Mouse (Mus musculus): ENCODE data around the gene Prss48.

Gene Prss48

DNA sequence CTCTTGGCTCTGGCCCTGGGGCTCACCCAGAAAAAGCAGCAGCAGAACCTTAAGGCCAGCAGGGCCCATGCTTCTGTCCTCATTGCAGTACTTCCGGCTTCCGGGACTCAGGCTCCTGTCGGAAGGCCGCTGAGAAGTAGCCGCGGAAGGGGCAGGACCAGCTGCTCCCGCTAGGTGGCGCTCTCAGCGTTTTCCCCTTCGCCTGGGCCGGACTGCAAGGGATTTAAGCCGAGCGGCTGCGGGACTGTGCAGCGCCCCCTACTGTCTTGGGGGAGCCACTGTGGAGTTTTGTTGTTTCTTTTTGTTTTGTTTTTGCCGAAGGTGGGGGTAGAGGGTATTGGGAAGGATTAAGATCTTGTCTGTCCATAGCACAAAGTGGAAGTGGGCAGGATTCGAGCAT is at the start of gene Prss48:
Gene Prss48, minus strand, starts transcription at position 69 of the 400 bp plus-strand sequence.
- no peak for DNase-seq (ENCODE audit: low read depth)

DNA sequence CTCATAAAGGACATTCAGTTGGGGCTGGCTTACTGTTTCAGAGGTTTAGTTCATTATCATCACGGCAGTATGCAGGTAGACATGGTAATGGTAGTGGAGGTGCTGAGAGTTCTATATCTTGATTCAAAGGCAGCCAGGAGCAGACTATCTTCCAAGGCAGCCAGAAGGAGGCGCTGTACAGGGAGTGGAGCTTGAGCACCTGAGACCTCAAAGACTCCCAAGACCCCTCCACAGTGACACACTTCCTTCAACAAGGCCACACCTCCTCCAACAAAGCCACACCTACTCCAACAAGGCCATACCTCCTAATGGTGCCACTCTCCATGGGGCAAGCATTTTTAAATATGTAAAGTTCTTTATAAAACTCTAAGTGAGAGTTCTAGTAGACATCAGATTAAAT is 46.8 kb upstream of the Prss48 start:
- DNase-seq (ENCODE audit: low read depth) = no peak

DNA sequence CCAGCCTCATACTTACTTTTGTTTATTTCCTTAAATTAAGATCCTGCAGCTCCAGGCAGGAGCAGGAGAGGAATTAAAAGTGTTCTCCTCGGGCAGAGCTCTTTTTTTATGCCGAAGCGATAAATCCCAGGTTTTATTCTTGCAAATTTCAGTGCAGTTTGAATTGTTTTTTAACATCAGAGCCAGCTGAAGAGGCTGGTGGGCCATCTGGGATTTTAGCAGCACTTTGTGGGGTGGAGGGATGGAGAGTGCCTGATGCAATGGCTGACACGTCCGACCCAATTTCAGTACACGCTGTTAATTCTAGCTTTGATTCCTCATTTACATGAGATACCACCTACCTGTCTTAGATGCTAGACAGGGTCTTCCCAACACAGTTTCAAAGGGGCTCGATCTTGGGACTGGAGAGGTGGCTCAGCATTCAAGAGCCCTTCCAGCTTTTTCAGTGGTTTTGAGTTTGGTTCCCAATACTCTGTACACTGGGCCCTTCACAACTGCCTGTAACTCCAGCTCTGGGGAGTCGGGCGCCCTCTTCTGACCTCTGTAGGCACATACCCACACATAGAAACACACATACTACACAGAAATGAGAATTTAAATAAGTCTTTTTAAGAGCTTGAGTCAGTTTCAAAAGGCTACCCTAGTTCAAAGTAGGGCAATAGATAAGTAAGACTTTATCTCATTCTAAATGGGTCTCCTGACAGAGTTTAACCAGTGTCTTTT is 45.6 kb upstream of the Prss48 start:
- DNase-seq (ENCODE audit: low read depth) = no peak

DNA sequence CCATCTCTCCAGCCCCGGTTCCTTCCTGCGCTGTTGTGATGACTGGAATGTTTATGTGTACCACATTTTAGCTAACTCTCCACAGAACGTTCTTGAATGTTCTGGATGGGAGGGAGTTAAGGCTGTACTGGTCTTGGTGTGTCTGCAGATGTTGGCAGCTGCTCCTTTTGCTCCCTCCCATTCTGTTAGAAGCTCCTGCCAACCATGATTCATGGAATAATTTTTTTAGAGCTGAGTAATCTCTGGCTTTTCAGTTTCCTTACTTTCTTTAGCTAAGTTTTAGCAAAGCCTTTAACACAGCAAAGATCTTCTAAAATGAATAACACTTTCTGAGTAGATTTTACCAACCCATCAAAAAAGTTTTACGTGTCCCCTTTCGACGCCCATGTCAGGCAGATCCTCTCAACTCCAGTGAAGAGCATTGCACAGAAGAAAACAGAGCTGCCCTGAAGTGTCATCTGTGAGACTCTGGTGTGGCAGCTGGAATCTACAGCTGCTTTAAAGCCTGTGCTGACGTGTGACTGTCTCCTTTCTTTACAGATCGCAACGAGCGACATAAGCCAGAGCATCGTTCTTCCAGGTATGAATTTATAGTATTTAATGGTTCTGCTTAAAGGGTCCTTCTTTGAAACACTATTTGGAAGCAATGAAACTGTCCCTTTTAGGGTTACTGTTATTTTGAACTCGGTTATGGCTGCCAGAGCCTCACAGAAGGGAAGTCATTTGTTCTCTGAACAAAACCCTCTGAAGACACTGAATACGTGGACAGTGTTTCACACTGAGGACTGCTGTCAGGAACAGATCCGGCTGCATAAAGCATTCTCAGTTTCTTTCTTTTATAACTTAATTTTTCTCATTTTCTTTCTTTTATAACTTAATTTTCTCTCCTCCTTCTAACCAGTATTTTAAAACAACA is 38.3 kb upstream of the Prss48 start:
- no peak for DNase-seq (ENCODE audit: low read depth)

DNA sequence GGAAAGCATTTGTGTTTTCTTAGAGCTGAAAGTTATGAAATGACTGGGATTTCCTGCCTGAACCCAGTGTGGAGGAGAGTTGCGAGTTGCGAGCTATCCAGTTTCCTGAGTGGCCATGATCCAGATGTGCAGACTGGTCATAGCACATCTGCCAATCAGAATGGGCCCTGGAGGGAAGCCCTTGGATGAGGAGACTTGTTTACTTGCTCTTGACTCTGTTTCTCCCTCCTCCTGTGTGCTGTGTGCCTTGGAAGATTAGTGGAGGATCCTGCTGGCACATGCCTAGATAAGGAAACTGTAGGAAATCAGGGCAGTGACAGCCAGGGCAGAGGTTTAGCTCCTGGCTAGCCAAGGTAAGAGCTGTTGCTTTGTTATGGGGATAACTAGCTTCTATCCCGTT is 36.4 kb upstream of the Prss48 start:
- no peak for DNase-seq (ENCODE audit: low read depth)

DNA sequence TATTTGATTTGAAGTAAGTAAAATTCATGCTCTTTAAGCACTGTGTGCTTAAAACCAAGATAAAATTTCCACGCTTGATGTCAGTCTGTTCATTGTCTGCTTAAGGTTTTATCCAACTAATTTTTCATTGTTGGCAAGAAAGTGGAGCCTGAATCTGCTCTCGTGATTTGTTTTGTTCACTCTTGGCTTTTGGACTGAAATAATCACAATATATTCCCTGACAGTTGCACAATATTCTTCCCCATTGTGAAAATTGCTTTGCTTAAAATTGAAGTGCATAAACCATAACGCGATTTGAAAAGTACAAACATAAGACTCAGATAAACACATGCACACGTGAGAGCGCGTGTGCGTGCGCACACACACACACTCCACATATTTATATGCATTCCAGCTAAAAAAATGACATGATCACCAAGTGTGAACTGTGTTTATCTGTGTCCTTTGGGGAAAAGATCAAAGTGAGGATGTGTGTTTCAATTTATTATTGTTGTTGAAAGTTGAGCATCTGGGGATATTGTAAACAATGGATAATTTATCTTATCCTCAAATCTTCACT is 35.7 kb upstream of the Prss48 start:
- no peak for DNase-seq (ENCODE audit: low read depth)

DNA sequence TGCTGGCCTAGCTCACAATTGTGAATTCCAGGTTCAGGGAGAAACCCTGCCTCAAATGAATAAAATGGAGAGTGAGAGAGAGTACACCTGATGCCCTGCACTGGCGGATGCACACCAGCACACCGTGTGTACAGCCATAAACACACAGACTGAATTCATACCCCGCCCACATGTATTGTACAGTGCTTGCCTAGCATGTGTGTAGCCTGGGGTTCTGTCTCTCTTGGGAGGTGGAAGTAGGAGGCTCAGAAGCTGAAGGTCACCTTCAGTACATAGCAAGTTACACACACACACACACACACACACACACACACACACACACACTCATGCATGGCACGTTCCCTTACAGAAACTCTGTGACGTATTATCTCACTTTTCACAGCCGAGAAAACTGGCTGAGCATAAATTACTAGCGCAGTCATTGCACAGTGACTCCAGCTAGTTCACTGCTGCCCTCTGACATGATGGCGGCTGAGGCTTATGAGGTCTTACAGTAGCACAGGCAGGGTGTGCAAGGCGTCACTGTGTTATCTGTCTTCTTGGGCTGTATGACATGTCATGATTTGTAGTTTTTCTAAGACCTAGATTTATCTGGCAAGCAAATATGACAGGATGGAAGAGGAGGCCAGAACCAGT is 31.3 kb upstream of the Prss48 start:
- no peak for DNase-seq (ENCODE audit: low read depth)

DNA sequence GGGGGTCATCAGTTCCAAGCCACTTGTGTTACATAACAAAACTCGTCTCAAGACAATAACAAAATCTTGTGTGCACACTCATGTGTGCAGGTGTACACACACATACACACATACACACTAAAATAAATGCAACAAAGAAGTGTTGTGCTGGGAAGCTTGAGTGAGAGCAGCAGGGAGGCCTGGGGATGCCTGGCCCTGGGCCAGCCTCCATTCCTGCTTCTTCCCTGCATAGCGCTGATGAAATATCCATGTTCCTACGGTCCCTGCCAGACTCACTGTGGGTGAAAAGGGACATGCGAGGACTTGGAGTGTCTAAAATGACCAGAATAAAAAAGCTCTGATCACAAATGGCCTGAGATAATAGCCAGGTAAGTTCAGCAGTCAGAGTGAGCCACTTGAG is 28.3 kb upstream of the Prss48 start:
- no peak for DNase-seq (ENCODE audit: low read depth)

DNA sequence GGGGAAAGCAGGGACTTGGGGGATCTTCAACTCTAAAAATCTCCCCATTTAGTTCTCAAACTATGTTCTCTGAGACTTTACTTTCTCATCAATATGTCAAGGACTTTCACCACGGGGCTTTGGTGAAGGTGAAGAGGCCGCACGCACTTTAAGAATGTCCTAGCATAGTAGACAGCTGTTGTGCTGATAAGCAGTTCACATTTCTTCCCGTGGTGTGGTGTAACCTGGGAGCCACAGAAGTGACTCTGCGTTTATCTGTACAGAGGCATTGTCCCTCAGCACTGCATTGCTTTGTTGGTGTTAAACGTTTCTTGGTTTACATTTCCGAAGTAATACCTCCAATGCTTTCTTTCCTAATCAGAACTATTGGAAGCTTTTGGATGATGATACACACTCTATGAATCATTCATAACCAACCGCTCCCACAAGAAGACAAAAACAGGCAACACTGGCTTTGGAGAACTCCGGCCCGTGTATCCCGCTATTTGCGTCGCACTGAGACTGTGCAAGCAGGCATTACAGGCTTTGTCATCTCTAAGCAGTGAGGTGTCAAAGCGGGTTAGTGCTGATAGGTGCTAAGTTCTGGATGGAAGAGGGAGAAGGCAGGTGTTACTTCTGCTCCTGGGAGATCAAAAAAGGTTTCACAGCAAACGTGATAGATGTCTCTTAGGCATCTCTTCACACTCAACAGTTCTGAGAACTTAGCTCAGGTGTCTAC is 26.5 kb upstream of the Prss48 start:
- DNase-seq (ENCODE audit: low read depth) = no peak

DNA sequence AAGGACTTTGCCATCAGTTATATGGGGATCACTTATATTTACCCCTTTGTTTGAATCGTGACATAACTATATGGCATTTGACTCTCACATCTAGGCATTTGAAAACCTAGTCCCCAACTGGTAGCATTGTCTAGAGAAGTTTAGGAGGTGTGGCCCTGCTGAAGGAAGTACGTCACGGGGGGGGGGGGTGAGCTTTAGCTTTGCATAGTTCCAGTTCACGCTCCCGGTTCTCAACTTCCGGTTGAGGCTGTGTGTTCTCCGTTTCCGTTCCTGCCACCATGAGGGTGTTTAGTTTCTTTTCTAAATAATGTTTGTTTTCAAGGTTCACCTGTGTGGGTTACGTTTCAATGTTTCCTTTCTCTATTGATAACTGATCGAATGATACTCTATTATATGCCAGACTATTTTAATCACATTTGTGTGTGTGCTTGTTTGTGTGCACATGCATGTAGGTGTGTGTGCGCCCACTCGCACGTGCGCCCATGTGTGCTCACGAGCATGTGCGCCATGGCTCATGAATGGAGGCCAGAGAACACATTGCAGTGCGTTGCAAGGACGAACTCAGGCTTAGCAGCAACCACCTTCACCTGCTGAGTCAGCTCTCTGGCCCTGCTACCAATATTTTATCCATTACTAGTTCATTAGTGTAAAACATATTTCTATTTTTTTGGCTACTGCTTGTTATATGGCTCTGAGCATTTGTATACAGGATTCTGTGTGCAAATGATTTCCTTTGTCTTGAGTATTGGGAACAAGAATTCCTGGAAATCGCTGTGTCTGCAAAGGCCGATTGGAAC is 23.2 kb upstream of the Prss48 start:
- DNase-seq (ENCODE audit: low read depth) = no peak

DNA sequence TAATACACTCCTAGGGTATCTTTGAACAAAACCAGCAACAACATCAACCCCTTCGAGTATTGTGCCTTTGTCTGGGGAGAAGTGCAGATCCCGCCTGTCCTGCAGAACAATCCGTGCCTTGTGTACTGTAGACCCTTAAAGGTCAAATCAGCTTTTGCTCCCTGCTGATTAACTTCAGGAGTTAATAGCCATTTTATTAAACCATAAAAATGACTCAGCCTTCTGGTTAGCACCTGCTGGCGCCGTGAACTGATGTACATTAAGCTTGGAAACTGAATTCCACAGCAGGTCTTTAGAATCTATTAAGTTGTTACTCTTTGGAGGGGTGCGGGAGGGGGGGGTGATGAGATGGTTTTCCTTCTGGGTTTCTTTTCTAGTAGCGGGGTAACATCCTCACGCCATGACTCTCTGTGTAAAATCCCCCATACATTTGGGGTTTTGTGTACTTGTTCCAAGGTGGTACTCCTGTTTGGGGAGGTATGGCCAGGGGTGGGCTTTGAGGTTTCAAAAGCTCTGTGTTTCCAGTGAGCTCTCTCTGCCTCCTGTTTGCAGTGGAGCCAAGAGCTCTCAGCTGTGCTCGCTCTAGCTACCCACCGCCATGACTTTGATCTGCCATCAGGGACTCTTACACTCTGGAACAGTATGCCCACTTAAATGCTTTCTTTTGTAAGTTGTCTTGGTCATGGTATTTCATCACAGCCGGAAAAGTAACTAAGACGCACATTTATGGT is 21.9 kb upstream of the Prss48 start:
- DNase-seq (ENCODE audit: low read depth) = no peak

DNA sequence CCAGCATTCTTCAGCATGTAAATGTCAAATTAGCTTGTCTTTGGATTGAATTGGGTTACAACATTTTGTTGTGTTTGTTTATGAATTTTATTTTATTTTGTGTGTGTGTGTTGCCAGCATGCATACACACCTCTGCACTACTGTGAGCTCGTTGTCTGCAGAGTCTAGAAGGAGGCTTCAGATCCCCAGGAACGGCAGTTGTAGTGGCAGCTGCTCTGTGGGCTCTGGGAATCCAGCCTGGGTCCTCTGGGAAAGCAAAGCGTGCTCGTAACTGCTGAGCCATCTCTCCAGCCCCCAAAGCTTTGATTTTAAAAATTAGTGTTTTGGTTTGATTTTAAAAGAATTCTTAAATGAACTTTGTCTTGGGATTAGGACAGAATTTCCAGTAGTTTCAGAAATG is 19.4 kb upstream of the Prss48 start:
- no peak for DNase-seq (ENCODE audit: low read depth)

DNA sequence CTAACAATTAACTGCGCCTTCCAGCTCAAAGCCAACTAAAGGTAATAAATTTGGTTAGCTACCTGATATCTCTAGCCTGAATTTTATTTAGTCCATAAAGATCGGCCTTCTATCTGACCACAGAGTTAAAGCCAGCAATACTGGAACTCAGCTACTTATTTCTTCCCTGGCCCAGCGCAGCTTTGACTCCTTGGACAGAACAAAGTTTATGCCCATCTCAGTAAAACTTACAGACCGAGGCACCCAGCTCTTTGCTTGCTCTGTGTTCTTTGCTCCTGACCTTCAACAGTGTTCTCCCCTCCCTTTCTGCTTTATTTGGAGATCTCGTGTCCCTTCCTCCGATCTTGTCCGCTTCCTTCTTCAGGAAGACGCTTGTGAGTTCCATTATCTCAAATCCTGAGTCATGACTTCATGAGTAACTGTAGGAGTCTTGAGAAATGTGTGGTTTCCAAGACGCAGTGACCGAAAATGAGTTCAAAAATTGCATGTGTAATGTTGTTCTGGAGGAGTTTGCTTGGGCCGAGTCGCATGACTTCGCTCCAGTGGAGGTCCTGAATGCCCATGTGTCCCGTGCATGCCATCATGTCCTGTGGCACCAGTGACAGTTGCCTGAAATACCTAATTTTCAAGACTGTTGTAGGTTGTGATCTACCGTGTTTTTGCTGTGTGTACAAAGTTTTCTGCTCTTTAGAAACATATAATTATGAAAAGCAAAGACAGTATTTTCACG is 18.8 kb upstream of the Prss48 start:
- DNase-seq (ENCODE audit: low read depth) = no peak

DNA sequence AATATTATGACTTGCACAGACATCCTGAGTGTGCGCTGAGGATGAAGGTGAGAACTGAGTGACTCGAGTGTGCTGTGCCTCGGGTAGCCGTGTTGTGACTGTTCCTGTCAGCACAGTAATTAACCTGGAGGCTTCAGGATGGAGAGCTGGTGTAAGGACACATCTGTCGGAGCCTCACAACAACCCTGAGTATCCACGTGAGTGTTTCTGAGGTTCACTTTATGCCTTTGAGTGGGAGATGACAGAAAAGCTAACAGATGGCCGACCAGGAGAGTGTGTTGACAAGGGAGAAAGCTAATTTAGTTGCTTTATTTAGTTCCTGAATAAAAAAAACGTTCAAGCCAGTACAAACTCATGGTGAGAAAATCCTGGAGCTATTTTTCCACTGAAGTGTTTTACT is 15.2 kb upstream of the Prss48 start:
- DNase-seq (ENCODE audit: low read depth) = no peak

DNA sequence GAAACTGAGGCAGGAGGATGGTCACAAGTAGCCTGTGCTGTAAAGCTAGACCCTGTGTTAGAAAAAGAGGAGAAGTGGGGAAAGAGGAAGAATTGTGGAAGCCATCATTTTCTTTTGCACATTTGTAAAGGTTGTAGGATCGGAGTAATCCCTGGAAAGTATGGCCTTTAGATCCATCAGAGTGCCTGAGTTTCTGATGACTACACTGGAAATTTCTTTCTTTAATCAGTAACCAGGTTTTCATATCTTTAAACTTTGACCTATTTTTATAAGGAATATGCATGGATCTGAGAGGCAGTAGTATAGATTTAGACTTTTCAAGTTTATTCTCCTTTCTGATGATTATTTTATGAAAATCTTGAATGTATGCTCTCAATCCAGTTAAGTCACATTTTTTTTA is 14.7 kb upstream of the Prss48 start:
- no peak for DNase-seq (ENCODE audit: low read depth)

DNA sequence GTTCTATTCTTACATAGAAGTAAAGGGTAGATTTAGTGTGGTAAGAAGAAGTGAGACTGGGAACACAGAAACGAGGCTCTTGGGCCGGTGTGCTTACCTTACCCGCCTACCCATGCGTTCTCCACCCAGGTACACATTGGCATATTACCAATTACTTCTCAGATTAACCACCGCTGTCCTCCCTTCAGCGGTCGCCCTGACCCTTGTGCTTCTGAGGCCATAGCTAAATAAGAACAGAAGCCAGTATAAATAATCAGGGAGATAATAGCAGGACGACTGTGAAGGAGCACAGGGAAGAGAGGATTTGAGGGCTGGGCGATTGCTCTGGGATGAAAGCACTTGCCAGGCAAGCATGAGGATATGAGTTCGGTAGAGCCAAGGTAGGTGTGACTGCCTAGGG is 11.5 kb upstream of the Prss48 start:
- no peak for DNase-seq (ENCODE audit: low read depth)

DNA sequence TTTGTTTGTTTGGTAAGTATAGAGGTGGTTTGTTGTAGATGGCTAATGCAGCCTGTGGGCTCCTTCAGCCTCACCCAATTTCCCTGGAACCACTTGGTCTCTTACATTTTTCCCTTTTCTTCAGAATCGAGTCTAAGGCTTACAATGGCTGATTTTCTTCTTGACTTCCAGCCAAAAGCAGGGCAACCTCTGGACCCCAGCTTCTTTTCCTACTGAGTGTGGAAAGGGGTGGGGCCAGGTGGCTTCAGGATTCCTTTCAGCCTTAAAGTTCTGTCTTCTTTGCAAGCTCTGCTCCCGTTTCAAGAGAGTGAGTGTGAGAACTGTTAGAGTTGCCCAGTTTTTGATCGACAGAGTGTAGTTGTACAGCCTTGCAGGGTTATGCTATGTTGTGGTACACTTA is 9.5 kb upstream of the Prss48 start:
- DNase-seq (ENCODE audit: low read depth) = no peak

DNA sequence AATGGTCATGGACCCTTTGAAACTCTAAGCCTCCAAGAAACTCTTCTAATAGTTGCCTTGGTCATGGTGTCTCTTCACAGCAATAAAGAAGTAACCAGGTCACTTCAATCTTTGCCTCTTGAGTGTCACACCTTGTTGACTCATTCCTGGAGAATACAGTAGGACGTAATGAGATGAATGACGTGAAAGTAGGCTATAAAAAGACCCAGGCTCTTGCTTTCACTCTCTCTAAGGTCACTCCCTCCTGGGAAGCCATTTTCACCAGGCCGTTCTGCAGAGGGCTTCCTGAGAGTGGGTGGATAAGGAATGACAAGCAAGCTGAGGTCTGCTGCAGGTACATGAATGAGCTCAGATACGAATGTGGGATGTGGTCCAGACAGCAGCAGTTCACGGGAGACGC is 9.1 kb upstream of the Prss48 start:
- DNase-seq (ENCODE audit: low read depth) = no peak

DNA sequence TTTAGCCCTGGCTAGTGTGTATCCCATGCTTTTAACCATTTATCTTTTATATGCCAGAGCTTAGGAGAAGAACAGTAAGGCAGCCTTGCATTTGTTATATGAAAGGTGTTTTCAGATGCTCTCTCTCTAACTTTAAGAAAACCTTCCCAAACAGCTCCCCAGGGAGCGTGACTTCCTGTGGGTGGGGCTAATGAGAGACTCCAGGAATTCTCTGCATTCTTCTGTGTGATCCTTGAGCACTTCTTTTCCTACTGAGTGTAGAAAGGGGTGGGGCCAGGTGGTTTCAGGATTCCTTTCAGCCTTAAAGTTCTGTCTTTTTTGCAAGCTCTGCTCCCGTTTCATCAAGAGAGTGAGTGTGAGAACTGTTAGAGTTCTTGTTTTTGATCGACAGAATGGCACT is 8.3 kb upstream of the Prss48 start:
- no peak for DNase-seq (ENCODE audit: low read depth)

DNA sequence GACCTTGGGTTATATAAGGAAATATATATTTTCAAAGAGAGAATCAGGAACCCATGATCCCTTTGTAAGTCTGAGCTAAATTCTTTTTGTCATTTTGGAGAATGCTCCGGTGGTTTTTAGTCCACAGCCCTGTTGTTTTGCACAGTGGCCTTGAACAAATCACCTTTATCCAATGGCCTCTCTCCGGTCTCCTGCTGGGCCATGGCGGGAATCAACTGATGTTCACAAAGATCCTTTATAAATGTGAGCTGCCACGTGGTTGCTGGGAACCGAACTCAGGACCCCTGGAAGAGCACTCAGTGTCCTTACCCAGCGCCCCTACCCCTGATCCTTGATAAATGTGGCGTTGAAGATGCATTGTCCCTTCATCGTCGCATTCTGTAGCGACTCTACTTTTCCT is 2.5 kb upstream of the Prss48 start:
- no peak for DNase-seq (ENCODE audit: low read depth)
